Mouse (Mus musculus) kidney, embryonic 14.5 days (tissue): Measurements from ENCODE around the gene Slc25a10. TPM values are rescaled to one million over a fixed set of nuclear protein-coding genes. Genes with fewer than 3 reads are reported as not detected.

Experiments
- ATAC-seq: fragments of 200-750 bp; cut with Nextera tagmentation; 2 replicates; pipeline ENCODE4 v1.8.0; 2017; ENCODE audit warnings: moderate number of reproducible peaks, mild to moderate bottlenecking, moderate TSS enrichment, moderate library complexity; ENCODE audit not compliant: low FRiP score, low TSS enrichment
- H3K27ac ChIP-seq: fragments of 300-500 bp; sonication (generic); 2 replicates; pipeline ENCODE4 v1.5.1; 2014; ENCODE audit warnings: low read depth, mild to moderate bottlenecking, low read length, moderate library complexity, mixed read lengths
- H3K27me3 ChIP-seq: fragments of 300-500 bp; sonication (generic); 2 replicates; pipeline ENCODE4 v1.6.1; 2014; ENCODE audit warnings: mild to moderate bottlenecking, low read length; ENCODE audit not compliant: control insufficient read depth, insufficient read depth
- H3K36me3 ChIP-seq: fragments of 300-500 bp; sonication (generic); 2 replicates; pipeline ENCODE4 v1.6.1; 2014; ENCODE audit warnings: low read length, mixed read lengths; ENCODE audit not compliant: control insufficient read depth, insufficient read depth
- H3K4me1 ChIP-seq: fragments of 300-500 bp; sonication (generic); 2 replicates; pipeline ENCODE4 v1.6.1; 2014; ENCODE audit warnings: low read length, mixed read lengths; ENCODE audit not compliant: control insufficient read depth, insufficient read depth
- H3K4me2 ChIP-seq: fragments of 300-500 bp; sonication (generic); replicated peaks from 2 replicates; pipeline ENCODE4 v1.6.1; 2014; ENCODE audit warnings: low read depth, mild to moderate bottlenecking, low read length
- H3K4me3 ChIP-seq: fragments of 300-500 bp; sonication (generic); 2 replicates; pipeline ENCODE4 v1.5.1; 2014; ENCODE audit warnings: mild to moderate bottlenecking, low read length
- H3K9ac ChIP-seq: fragments of 300-500 bp; sonication (generic); 2 replicates; pipeline ENCODE4 v1.6.1; 2014; ENCODE audit warnings: low read depth, mild to moderate bottlenecking, low read length, moderate library complexity
- H3K9me3 ChIP-seq: fragments of 300-500 bp; sonication (generic); 2 replicates; pipeline ENCODE4 v1.6.1; 2016; ENCODE audit warnings: low read length; ENCODE audit not compliant: control insufficient read depth
- WGBS: fragments of 180-500 bp; shearing (Covaris S2); extraction: QIAGEN DNeasy Blood & Tissue Kit; methylation state at CpG from one replicate; pipeline ENCODE4 v1.1.7; 2014; 5-methylcytosine and 5-hydroxymethylcytosine counted together
- polyA plus RNA-seq: library from polyadenylated mRNA; unstranded; fragments of >200 nt; fragmentation: Nextera tagmentation; extraction: Ambion mirVana; gene quantifications from 2 replicates; pipeline ENCODE4 v1.2.1, GENCODE M21; 2014

Slc25a10 gene
- polyA plus RNA-seq, 1 experiment from 2014 or later: 79.1 TPM

DNA sequence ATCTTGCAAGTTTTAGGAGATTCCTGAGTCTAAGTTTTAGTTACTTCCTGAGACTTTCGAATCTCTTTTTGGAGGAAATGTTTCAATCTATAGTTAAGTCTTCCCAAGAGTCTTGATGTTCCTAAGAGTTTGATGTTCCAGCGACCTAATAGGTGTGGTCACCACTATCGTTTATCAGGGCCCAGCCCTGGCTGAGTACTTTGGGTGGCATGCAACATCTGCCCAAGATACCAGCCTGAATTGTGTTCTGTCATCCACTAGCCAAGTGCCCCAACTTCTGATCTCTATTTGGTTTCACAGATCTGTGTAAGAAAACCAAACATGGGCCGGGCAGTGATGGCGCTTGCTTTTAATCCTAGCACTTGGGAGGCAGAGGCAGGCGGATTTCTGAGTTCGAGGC, 36.2 kb upstream of the Slc25a10 start:
- Histone ChIP-seq H3K4me2 (no peak overlapping the region), H3K9me3 (no peaks in the 10 kb centered on the region), H3K4me3 (no peak overlapping the region), H3K4me1 (peaks cover 10% of the 10 kb centered on the region; the same call in 1 of the 2 replicates), H3K36me3 (peaks cover 9% of the 10 kb centered on the region), H3K27me3 (no peaks in the 10 kb centered on the region), H3K9ac (no peak overlapping the region), H3K27ac (no peak overlapping the region)
- 92% methylated on average over 7 of the region's 7 CpGs for WGBS
- no peak for ATAC-seq

DNA sequence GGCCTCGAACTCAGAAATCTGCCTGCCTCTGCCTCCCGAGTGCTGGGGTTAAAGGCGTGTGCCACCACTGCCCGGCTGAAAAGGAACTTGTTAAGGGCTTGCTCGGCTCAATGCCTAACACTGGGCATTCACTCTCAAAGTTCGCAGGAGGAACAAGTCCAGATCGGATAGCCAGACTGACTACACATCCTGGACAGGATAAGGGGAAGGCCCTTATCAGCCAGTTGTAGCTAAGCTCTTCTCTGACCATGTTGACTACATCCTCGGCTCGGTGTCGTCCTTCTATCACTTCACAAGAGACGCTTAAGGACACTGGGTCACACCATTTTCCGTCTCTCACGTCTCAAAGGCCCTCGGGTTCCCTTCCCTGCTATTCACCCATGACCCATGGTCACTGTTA, 34.3 kb upstream of the Slc25a10 start:
- H3K27me3 ChIP-seq: no peaks in the 10 kb centered on the region
- peak overlapping the region; percentile 68; the same call in 1 of the 2 replicates for H3K27ac ChIP-seq
- H3K4me2 ChIP-seq: peak overlapping the region; percentile 93
- peaks cover 10% of the 10 kb centered on the region; the same call in 1 of the 2 replicates for H3K4me1 ChIP-seq
- H3K9me3 ChIP-seq: no peaks in the 10 kb centered on the region
- H3K9ac ChIP-seq: peak overlapping the region; percentile 89
- peaks cover 27% of the 10 kb centered on the region for H3K36me3 ChIP-seq
- 0 out of 2 replicates have a peak, but pooled peaks have one; percentile 8 for ATAC-seq
- peak overlapping the region; percentile 86 for H3K4me3 ChIP-seq
- 32% methylated on average over 14 of the region's 14 CpGs for WGBS

DNA sequence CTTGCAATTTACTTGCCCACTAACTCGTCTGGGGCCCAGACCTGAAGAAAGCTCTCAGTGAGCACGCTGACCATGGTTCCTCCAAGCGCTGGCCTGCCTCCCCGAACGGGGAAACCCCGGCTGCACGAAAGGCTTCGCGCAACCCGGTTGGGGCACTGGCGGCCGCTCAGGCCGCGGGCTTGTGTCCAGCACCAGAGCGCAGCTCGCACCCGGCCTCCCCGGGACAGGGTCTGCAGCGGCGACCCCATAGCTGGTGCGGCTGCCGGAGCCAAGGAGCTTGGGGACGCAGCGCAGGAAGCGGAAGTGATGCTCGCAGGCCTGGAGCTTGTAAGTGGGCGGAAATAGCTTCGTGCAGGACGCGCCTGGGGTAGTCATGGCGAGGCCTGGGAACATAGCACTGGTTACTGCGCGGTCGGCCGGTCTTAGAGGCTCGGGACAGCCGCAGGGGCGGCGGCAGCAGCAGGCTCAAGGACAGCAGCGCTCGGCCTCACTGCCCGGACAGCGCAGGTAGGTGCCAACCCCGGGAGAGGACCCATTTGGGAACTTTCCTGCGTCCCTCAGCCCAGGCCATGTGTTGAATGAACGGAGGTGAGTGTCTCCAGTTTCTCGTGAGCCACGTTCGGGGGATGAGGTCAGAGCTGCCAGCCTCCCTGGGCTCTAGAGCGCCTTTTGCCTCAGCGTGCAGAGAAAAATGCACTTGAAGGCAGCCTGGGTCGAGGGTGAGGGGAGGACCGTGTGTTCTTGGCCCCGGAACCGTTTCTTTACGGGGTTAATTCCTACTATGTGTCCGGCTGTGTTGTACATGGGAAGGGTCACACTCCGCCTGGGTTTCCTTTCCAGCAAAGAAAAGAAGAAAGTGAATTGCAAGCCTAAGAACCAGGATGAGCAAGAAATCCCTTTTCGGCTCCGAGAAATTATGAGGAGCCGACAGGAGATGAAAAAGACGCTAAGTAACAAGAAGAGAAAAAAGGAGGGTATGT, 33.6 kb upstream of the Slc25a10 start, which contains the start of the genes Oxld1 and Ccdc137:
TSS of gene Oxld1 (minus strand) at position 297 of the 980 bp plus-strand sequence.
TSS of gene Ccdc137 (plus strand) at position 344 of the 980 bp plus-strand sequence.
- H3K27me3 ChIP-seq: no peaks in the 10 kb centered on the region
- H3K4me2 ChIP-seq: peak within 1 kb of the TSS; percentile 93
- WGBS: 4% methylated on average over 61 of the region's 62 CpGs

DNA sequence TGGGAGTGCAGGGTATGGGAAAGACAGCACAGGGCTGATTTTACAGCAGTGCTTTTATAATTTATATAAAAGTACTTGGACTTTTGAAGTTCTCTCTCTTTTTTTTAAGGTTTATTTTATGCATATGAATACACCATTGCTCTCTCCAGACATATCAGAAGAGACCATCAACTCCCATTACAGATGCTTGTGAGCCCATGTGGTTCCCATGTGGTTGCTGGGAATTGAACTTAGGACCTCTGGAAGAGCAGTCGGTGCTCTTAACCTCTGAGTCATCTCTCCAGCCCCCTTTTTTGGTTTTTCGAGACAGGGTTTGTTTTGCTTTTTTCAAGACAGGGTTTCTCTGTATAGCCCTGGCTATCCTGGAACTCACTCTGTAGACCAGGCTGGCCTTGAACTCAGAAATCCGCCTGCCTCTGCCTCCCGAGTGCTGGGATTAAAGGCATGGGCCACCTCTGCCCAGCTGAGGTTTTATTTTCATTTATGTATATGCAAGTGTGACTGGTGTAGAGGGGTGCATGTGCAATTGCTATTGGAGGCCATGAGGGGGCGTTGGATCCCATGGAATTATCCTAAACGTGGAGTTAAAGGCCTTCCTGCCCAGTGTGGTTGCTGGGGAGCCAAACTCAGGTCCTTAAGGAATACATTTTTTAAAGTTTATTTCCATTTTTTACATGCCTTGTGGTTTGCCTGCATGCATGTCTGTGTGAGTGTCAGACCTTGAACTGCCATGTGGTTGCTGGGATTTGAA, 32.6 kb upstream of the Slc25a10 start:
- Histone ChIP-seq H3K27me3 (no peaks in the 10 kb centered on the region), H3K9me3 (no peaks in the 10 kb centered on the region), H3K4me3 (peak overlapping the region; percentile 86), H3K9ac (peak overlapping the region; percentile 89), H3K27ac (no peak overlapping the region), H3K4me1 (peaks cover 10% of the 10 kb centered on the region; the same call in 1 of the 2 replicates), H3K36me3 (peaks cover 37% of the 10 kb centered on the region), H3K4me2 (peak overlapping the region; percentile 93)
- 75% methylated on average over 6 of the region's 6 CpGs for WGBS
- ATAC-seq: no peak

More for the DNA sequence above, 33.6 kb upstream of the Slc25a10 start, which contains the start of the genes Oxld1 and Ccdc137:
- ATAC-seq: peak; percentile 89
- Histone ChIP-seq H3K9ac (peak within 1 kb of the TSS; percentile 89), H3K9me3 (no peaks in the 10 kb centered on the region), H3K27ac (peak within 1 kb of the TSS; percentile 68), H3K4me1 (peaks cover 10% of the 10 kb centered on the region; the same call in 1 of the 2 replicates), H3K36me3 (peaks cover 30% of the 10 kb centered on the region), H3K4me3 (peak within 1 kb of the TSS; percentile 86)

DNA sequence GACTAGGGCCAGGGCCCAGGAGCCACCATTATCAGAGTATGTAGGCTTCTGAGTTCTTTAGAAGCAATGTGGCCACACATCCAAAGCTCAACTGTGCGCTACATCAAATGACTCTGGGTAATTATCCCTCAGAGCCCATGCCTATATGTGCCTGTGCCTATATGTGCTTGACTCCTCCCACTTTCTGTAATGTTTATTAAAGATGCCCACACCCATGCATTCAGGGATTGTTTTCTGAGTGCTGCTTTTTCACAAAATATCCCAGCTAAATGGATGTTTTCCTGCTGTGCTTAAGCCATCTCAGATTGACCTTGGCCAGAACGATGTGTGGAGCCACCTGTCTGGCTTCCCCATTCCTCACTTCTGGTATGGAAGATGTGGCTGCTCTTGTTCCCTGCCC, 28.1 kb upstream of the Slc25a10 start:
- 96% methylated on average over 2 of the region's 2 CpGs for WGBS
- ATAC-seq: no peak
- Histone ChIP-seq H3K36me3 (peaks cover 52% of the 10 kb centered on the region), H3K27ac (no peak overlapping the region), H3K4me1 (peaks cover 20% of the 10 kb centered on the region), H3K27me3 (no peaks in the 10 kb centered on the region), H3K4me2 (no peak overlapping the region), H3K9ac (no peak overlapping the region), H3K4me3 (no peak overlapping the region), H3K9me3 (no peaks in the 10 kb centered on the region)

DNA sequence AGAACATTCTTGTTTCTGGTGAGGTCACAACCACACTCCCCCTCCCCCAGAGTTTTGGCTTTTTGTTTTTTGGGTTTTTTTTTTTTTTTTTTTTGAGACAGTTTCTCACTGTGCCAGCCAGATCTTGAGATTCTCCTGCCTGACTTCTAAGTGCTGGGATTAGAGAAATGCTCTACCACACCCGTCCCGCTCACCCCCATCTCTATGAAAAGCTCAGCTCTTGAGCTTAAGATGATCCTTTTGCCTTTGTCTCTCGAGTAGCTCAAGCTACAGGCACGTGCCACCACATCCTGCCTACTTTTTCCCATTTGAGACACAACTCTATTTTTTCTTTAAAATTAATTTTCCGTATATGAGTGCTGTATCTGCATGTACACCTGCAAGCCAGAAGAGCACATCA, 27.3 kb upstream of the Slc25a10 start:
- ATAC-seq: no peak
- no peak overlapping the region for H3K9ac ChIP-seq
- WGBS: 90% methylated on average over 5 of the region's 5 CpGs
- H3K4me1 ChIP-seq: peaks cover 16% of the 10 kb centered on the region
- H3K27me3 ChIP-seq: no peaks in the 10 kb centered on the region
- H3K4me3 ChIP-seq: no peak overlapping the region
- H3K9me3 ChIP-seq: no peaks in the 10 kb centered on the region
- no peak overlapping the region for H3K4me2 ChIP-seq
- peaks cover 52% of the 10 kb centered on the region for H3K36me3 ChIP-seq
- H3K27ac ChIP-seq: no peak overlapping the region

DNA sequence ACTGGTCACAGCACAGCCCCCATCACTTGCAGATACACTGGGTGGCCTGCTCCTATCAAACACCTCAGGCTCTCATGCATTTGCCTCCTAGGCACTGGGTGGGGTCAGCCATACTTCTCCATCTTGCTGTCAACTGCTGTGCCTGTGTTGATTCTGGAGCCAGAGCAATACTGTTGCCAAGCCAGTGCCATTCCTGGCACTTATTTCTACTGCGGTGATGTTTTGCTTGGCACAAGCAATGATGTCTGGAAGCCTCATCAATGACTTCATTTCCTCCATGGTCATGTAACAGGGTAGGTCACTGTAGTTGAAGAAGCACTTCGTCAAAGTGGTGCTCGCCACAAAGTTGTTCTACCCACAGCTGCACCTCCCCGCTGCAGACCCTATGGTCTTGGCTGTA, 26.1 kb upstream of the Slc25a10 start:
- WGBS: 92% methylated on average over 4 of the region's 4 CpGs

DNA sequence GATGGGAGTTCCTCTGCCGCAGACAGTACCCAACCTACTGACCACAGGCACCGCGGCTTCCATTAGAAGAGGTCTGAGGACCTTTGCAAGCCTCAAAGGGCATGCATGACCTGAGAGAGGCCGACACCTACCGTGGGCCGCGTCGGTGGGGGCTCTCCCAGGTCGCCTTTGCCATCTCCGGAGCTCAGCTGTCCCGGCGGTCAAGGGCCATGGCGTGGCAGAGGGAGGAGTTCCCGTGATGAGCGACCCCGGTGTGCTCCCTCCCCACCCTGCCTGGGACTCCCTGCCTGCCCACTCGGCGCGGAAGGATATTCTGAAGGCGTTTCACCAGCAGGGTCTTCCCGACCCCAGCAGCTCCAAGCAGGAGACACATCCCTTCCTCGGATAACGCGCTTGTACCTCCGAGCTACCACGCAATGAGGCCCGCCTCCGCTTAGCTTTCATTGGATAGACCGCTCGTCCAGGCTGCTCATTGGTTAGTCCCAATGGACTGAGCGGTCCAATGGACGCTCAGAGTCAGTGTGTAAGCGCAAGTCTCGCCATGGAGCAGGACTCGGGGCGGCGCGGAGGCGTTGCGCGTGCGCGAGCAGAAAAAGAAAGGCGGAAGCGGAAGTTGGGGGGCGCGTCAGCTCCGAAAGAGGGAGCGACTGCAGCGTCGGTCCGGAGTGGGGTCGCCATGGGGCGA, 24.4 kb upstream of the Slc25a10 start, which contains the start of gene Arl16:
TSS of gene Arl16 (minus strand) at position 557 of the 685 bp plus-strand sequence.
- Histone ChIP-seq H3K4me3 (peak within 1 kb of the TSS; percentile 99), H3K9ac (peak within 1 kb of the TSS; percentile 86), H3K4me1 (peaks cover 16% of the 10 kb centered on the region), H3K36me3 (peaks cover 56% of the 10 kb centered on the region), H3K27ac (peak within 1 kb of the TSS; percentile 51; the same call in 1 of the 2 replicates), H3K9me3 (no peaks in the 10 kb centered on the region), H3K4me2 (peak within 1 kb of the TSS; percentile 97), H3K27me3 (no peaks in the 10 kb centered on the region)
- under 1% methylated on average over 53 of the region's 54 CpGs for WGBS
- peak; percentile 100 for ATAC-seq

More for the DNA sequence above, 26.1 kb upstream of the Slc25a10 start:
- Histone ChIP-seq H3K27ac (no peak overlapping the region), H3K9me3 (no peaks in the 10 kb centered on the region), H3K4me2 (no peak overlapping the region), H3K36me3 (peaks cover 55% of the 10 kb centered on the region), H3K9ac (no peak overlapping the region), H3K4me3 (no peak overlapping the region), H3K27me3 (no peaks in the 10 kb centered on the region), H3K4me1 (peaks cover 16% of the 10 kb centered on the region)
- ATAC-seq: no peak
